Mouse (Mus musculus): ENCODE measurements around the gene Fam216a. TPM values are rescaled to one million over a fixed set of nuclear protein-coding genes. Genes with fewer than 3 reads are reported as not detected.

Fam216a gene
- polyA plus RNA-seq, 1 experiment, result 49.5 TPM

DNA sequence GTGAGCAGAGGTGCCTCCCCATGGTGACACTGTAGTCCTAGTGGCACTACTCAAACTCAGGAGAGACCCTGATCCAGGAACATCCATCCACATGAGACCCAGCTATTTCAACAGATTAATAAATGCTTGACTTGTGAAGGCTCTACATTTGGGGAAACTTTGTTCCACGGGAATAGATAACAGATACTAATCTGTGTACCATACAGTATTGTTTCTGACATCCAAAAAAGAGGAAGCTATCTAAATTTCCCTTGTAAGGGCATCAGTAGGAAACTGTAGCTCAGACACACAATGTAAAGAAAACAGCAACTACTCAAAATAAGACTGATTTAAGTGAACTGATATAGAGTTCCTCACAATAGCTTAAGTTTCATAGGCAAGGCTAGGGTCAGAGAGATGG, 29.3 kb downstream of the Fam216a start:
- Histone ChIP-seq H3K27me3 (ENCODE audit: control insufficient read depth, insufficient read depth, insufficient read length) (no peaks in the 10 kb centered on the region), H3K4me3 (ENCODE audit: insufficient read depth, poor library complexity, severe bottlenecking) (no peak overlapping the region), H3ac (ENCODE audit: control insufficient read depth, insufficient read length, low read depth) (no peak overlapping the region), H3K79me3 (ENCODE audit: low read depth) (no peaks in the 10 kb centered on the region), H3K79me2 (ENCODE audit: control insufficient read depth, insufficient read depth) (no peaks in the 10 kb centered on the region), H3K36me3 (ENCODE audit: control insufficient read depth, insufficient read depth) (no peaks in the 10 kb centered on the region)
- TF ChIP-seq USF1 (IDR thresholded peaks at IDR 0.05; ENCODE audit: low read depth), result no peak
- no peak for TF ChIP-seq CTCF (IDR thresholded peaks at IDR 0.05; ENCODE audit: control insufficient read depth, insufficient read depth, insufficient read length)
- no peak for TF ChIP-seq MAX (IDR thresholded peaks at IDR 0.05)
- TF ChIP-seq MYOG (IDR thresholded peaks at IDR 0.05; ENCODE audit: control insufficient read depth, extremely low read depth, insufficient read length), result no peak
- TF ChIP-seq FOSL1 (IDR thresholded peaks at IDR 0.05; ENCODE audit: insufficient read depth, low read length, poor library complexity, severe bottlenecking), result no peak
- TF ChIP-seq MYOD1 (IDR thresholded peaks at IDR 0.05; ENCODE audit: control insufficient read depth, insufficient read length, low read depth), result no peak
- TF ChIP-seq CEBPB (IDR thresholded peaks at IDR 0.05; ENCODE audit: low read depth), result no peak

DNA sequence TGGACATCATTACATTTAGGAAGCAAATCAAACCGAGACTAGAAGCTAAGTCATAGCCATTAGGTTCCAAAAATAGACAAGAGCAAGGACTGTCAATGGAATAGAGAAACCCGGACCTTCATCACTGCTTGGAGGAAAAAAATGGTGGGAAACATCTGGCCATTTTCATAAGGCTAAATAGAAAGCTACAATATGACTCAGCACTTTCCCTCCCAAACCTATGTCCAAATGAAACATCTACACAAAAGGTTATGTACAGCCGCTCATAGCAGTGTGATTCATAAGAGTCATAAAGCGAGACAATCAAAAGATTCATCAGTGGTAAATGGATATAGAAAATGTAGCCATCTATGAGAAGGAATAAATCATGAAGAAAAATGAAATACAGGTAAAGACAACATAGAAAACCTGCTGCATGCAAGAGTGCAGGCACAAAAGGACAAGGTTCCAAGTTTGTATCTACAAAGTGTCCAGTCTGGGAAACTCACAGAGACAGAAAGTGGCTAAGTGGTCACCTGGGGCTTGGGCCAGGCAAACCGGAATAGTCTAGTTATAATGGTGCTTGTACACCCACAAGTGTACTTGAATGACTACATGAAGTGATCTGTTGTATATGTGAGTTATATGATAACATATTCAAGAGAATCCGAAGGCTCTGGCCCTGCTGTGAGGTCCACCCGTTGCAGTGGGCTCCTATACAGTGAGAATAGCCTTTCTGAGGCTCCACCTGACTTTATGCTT, 35.4 kb downstream of the Fam216a start:
- no peaks in the 10 kb centered on the region for H3K79me2 ChIP-seq (ENCODE audit: control insufficient read depth, insufficient read depth)

DNA sequence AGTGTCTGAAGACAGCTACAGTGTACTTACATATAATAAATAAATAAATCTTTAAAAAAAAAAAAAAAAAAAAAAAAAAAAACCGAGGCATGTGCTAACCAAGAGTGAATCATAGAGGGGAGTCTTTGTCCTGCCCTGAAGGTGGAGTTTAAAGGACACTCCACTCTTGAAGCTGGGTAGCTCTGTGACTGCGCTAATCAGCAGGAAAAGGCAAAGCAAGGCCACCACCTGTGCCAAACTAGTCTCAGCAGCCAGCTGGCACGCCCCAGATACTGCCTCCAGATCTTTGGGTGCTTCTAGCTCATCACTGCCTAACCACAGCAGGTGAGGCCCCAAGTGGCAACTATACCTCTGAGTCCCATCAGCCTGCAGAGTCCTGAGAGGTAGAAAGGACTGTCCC, 37.5 kb downstream of the Fam216a start:
- no peaks in the 10 kb centered on the region for H3K79me3 ChIP-seq (ENCODE audit: low read depth)
- H3K4me3 ChIP-seq (ENCODE audit: insufficient read depth, poor library complexity, severe bottlenecking), result no peak overlapping the region
- H3K79me2 ChIP-seq (ENCODE audit: control insufficient read depth, insufficient read depth), result no peaks in the 10 kb centered on the region
- H3ac ChIP-seq (ENCODE audit: control insufficient read depth, insufficient read length, low read depth), result no peak overlapping the region
- no peaks in the 10 kb centered on the region for H3K27me3 ChIP-seq (ENCODE audit: control insufficient read depth, insufficient read depth, insufficient read length)
- TF ChIP-seq CEBPB (IDR thresholded peaks at IDR 0.05; ENCODE audit: low read depth), result no peak
- TF ChIP-seq MAX (IDR thresholded peaks at IDR 0.05), result no peak
- no peak for TF ChIP-seq FOSL1 (IDR thresholded peaks at IDR 0.05; ENCODE audit: insufficient read depth, low read length, poor library complexity, severe bottlenecking)
- no peak for TF ChIP-seq MYOG (IDR thresholded peaks at IDR 0.05; ENCODE audit: control insufficient read depth, extremely low read depth, insufficient read length)
- TF ChIP-seq USF1 (IDR thresholded peaks at IDR 0.05; ENCODE audit: low read depth), result no peak
- TF ChIP-seq MYOD1 (IDR thresholded peaks at IDR 0.05; ENCODE audit: control insufficient read depth, insufficient read length, low read depth), result no peak
- no peak for TF ChIP-seq CTCF (IDR thresholded peaks at IDR 0.05; ENCODE audit: control insufficient read depth, insufficient read depth, insufficient read length)
- no peaks in the 10 kb centered on the region for H3K36me3 ChIP-seq (ENCODE audit: control insufficient read depth, insufficient read depth)

More for the DNA sequence above, 35.4 kb downstream of the Fam216a start:
- no peaks in the 10 kb centered on the region for H3K79me3 ChIP-seq (ENCODE audit: low read depth)
- no peaks in the 10 kb centered on the region for H3K36me3 ChIP-seq (ENCODE audit: control insufficient read depth, insufficient read depth)
- H3K4me3 ChIP-seq (ENCODE audit: insufficient read depth, poor library complexity, severe bottlenecking), result no peak overlapping the region
- TF ChIP-seq USF1 (IDR thresholded peaks at IDR 0.05; ENCODE audit: low read depth) (no peak), MYOG (IDR thresholded peaks at IDR 0.05; ENCODE audit: control insufficient read depth, extremely low read depth, insufficient read length) (no peak)
- no peaks in the 10 kb centered on the region for H3K27me3 ChIP-seq (ENCODE audit: control insufficient read depth, insufficient read depth, insufficient read length)
- H3ac ChIP-seq (ENCODE audit: control insufficient read depth, insufficient read length, low read depth), result no peak overlapping the region

DNA sequence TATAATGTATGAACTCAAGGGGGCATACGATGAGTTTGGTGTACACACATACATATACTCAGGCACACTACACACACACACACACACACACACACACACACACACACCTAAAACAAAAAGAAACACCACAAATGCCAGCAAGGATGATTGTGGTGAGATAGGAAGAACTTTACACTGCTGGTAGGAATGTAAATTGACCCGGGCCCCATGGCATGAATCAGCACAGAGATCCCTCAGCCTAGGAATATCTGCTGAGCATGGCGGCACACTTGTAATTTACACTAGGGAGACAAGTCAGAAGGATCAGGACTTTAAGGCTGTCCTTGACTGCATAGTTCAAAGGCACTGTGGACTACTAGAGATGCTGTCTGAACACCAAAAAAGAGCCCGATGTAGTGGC, 41.9 kb downstream of the Fam216a start:
- H3K27me3 ChIP-seq (ENCODE audit: control insufficient read depth, insufficient read depth, insufficient read length), result no peaks in the 10 kb centered on the region
- H3K79me3 ChIP-seq (ENCODE audit: low read depth), result no peaks in the 10 kb centered on the region
- TF ChIP-seq USF1 (IDR thresholded peaks at IDR 0.05; ENCODE audit: low read depth), result no peak
- TF ChIP-seq MYOD1 (IDR thresholded peaks at IDR 0.05; ENCODE audit: control insufficient read depth, insufficient read length, low read depth), result no peak
- TF ChIP-seq CEBPB (IDR thresholded peaks at IDR 0.05; ENCODE audit: low read depth), result no peak
- TF ChIP-seq FOSL1 (IDR thresholded peaks at IDR 0.05; ENCODE audit: insufficient read depth, low read length, poor library complexity, severe bottlenecking), result no peak
- TF ChIP-seq CTCF (IDR thresholded peaks at IDR 0.05; ENCODE audit: control insufficient read depth, insufficient read depth, insufficient read length), result no peak
- TF ChIP-seq MYOG (IDR thresholded peaks at IDR 0.05; ENCODE audit: control insufficient read depth, extremely low read depth, insufficient read length), result no peak
- TF ChIP-seq MAX (IDR thresholded peaks at IDR 0.05), result no peak
- H3K79me2 ChIP-seq (ENCODE audit: control insufficient read depth, insufficient read depth), result no peaks in the 10 kb centered on the region
- peaks cover 13% of the 10 kb centered on the region for H3K36me3 ChIP-seq (ENCODE audit: control insufficient read depth, insufficient read depth)
- no peak overlapping the region for H3K4me3 ChIP-seq (ENCODE audit: insufficient read depth, poor library complexity, severe bottlenecking)
- H3ac ChIP-seq (ENCODE audit: control insufficient read depth, insufficient read length, low read depth), result no peak overlapping the region

DNA sequence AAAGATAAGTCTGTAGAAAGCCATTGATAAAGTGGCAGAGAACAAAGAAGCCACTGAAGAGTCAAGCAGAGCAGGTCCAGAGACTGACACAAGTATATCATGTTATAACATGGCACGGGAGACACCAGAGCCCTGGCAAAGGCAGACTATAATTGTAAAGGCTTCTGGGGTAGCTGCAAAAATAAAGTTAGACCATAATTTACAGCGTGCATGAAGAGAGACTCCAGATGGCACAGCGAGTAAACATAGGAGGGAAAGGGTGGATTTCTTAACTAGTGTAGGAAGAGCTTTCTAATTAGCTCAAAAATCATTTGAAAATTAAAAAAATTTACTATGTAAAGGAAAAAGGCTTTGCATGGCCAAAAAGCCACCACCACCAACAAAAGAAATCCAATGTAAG, 44.9 kb downstream of the Fam216a start:
- Histone ChIP-seq H3K27me3 (ENCODE audit: control insufficient read depth, insufficient read depth, insufficient read length) (no peaks in the 10 kb centered on the region), H3K36me3 (ENCODE audit: control insufficient read depth, insufficient read depth) (peaks cover 13% of the 10 kb centered on the region), H3ac (ENCODE audit: control insufficient read depth, insufficient read length, low read depth) (no peak overlapping the region), H3K4me3 (ENCODE audit: insufficient read depth, poor library complexity, severe bottlenecking) (no peak overlapping the region), H3K79me2 (ENCODE audit: control insufficient read depth, insufficient read depth) (no peaks in the 10 kb centered on the region), H3K79me3 (ENCODE audit: low read depth) (no peaks in the 10 kb centered on the region)
- no peak for TF ChIP-seq MYOG (IDR thresholded peaks at IDR 0.05; ENCODE audit: control insufficient read depth, extremely low read depth, insufficient read length)
- TF ChIP-seq MYOD1 (IDR thresholded peaks at IDR 0.05; ENCODE audit: control insufficient read depth, insufficient read length, low read depth), result no peak
- no peak for TF ChIP-seq USF1 (IDR thresholded peaks at IDR 0.05; ENCODE audit: low read depth)
- TF ChIP-seq CTCF (IDR thresholded peaks at IDR 0.05; ENCODE audit: control insufficient read depth, insufficient read depth, insufficient read length), result no peak
- no peak for TF ChIP-seq CEBPB (IDR thresholded peaks at IDR 0.05; ENCODE audit: low read depth)
- no peak for TF ChIP-seq FOSL1 (IDR thresholded peaks at IDR 0.05; ENCODE audit: insufficient read depth, low read length, poor library complexity, severe bottlenecking)
- no peak for TF ChIP-seq MAX (IDR thresholded peaks at IDR 0.05)

DNA sequence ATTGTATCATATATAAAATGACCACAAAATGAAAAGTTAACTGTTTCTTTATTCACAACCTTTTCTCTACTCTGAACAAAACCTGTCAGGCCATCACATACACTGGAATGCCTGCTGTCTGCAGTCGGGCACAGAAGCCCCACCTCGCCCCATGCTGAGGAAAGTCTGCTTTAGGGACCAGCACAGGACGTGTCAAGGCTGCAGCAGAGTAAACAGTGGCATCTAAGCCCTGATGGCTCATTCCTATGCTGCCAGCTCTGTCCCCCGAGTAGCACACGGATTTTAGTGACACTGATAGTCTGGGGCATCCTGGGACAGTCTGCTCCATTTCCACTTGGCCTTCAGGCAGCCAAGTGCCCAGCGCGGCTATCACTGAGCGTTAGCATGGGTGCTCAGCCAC, 46.7 kb downstream of the Fam216a start:
- Histone ChIP-seq H3K79me2 (ENCODE audit: control insufficient read depth, insufficient read depth) (no peaks in the 10 kb centered on the region), H3ac (ENCODE audit: control insufficient read depth, insufficient read length, low read depth) (no peak overlapping the region), H3K4me3 (ENCODE audit: insufficient read depth, poor library complexity, severe bottlenecking) (no peak overlapping the region), H3K27me3 (ENCODE audit: control insufficient read depth, insufficient read depth, insufficient read length) (no peaks in the 10 kb centered on the region), H3K36me3 (ENCODE audit: control insufficient read depth, insufficient read depth) (peaks cover 13% of the 10 kb centered on the region), H3K79me3 (ENCODE audit: low read depth) (no peaks in the 10 kb centered on the region)
- TF ChIP-seq CEBPB (IDR thresholded peaks at IDR 0.05; ENCODE audit: low read depth), result no peak
- TF ChIP-seq FOSL1 (IDR thresholded peaks at IDR 0.05; ENCODE audit: insufficient read depth, low read length, poor library complexity, severe bottlenecking), result no peak
- TF ChIP-seq MAX (IDR thresholded peaks at IDR 0.05), result no peak
- no peak for TF ChIP-seq MYOG (IDR thresholded peaks at IDR 0.05; ENCODE audit: control insufficient read depth, extremely low read depth, insufficient read length)
- TF ChIP-seq CTCF (IDR thresholded peaks at IDR 0.05; ENCODE audit: control insufficient read depth, insufficient read depth, insufficient read length), result no peak
- TF ChIP-seq MYOD1 (IDR thresholded peaks at IDR 0.05; ENCODE audit: control insufficient read depth, insufficient read length, low read depth), result no peak
- no peak for TF ChIP-seq USF1 (IDR thresholded peaks at IDR 0.05; ENCODE audit: low read depth)
